Mouse (Mus musculus) liver, embryonic 14.5 days (tissue): ENCODE measurements around the gene Ltb4r2. TPM values are rescaled to one million over a fixed set of nuclear protein-coding genes. Genes with fewer than 3 reads are reported as not detected.
A peak's percentile ranks its signal among the peaks of the same experiment; 100 is the strongest.

ENCODE experiments used
- ATAC-seq: fragments of 200-750 bp; cut with Nextera tagmentation; 2 replicates; pipeline ENCODE4 v1.8.0; 2017; ENCODE audit warnings: moderate number of reproducible peaks, mild to moderate bottlenecking, moderate library complexity; ENCODE audit not compliant: insufficient read depth
- DNase-seq, 3 experiments: peaks; one replicate each; pipeline ENCODE4 v3.0.0-alpha.2; 2012 to 2013; ENCODE audit warnings: low read depth in 3 of 3, low spot score in 3 of 3
- H3K27ac ChIP-seq: fragments of 300-500 bp; sonication (generic); 2 replicates; pipeline ENCODE4 v1.5.1; 2014; ENCODE audit warnings: moderate library complexity, mild to moderate bottlenecking, control low read depth, inconsistent platforms
- H3K27me3 ChIP-seq: fragments of 300-500 bp; sonication (generic); 2 replicates; pipeline ENCODE4 v1.6.1; 2014; ENCODE audit warnings: mild to moderate bottlenecking, low read length, moderate library complexity; ENCODE audit not compliant: control insufficient read depth, insufficient read depth
- H3K36me3 ChIP-seq: fragments of 300-500 bp; sonication (generic); replicated peaks from 2 replicates; pipeline ENCODE4 v1.6.1; 2014; ENCODE audit warnings: low read depth; ENCODE audit not compliant: control insufficient read depth, insufficient read depth
- H3K4me1 ChIP-seq, 2 experiments: fragments of 200-500 bp in 1 of 2; fragments of 300-500 bp in 1 of 2; sonication (generic) in 1 of 2; replicated peaks; 2 replicates each; pipeline ENCODE4 v1.6.1; 2012 to 2014; ENCODE audit warnings: antibody characterized with exemption in 1 of 2, inconsistent platforms in 1 of 2, low read length in 1 of 2; ENCODE audit not compliant: control insufficient read depth in 2 of 2, insufficient read depth in 2 of 2
- H3K4me2 ChIP-seq: fragments of 300-500 bp; sonication (generic); 2 replicates; pipeline ENCODE4 v1.6.1; 2014; ENCODE audit warnings: low read depth, mild to moderate bottlenecking, control low read depth, moderate library complexity
- H3K4me3 ChIP-seq, 2 experiments: fragments of 200-500 bp in 1 of 2; fragments of 300-500 bp in 1 of 2; sonication (generic) in 1 of 2; 2 replicates each; pipeline ENCODE4 v1.5.1; 2012 to 2014; ENCODE audit warnings: low read depth in 2 of 2, low read length in 2 of 2, mild to moderate bottlenecking in 2 of 2, control low read depth in 1 of 2, inconsistent platforms in 1 of 2, moderate library complexity in 1 of 2; ENCODE audit not compliant: insufficient read depth in 1 of 2
- H3K9ac ChIP-seq: fragments of 300-500 bp; sonication (generic); replicated peaks from 2 replicates; pipeline ENCODE4 v1.6.1; 2014; ENCODE audit warnings: mild to moderate bottlenecking, control low read depth, moderate library complexity
- H3K9me3 ChIP-seq: fragments of 300-500 bp; sonication (generic); 2 replicates; pipeline ENCODE4 v1.6.1; 2016; ENCODE audit warnings: low read length, mixed read lengths; ENCODE audit not compliant: control insufficient read depth
- CTCF ChIP-seq: IDR thresholded peaks from 2 replicates; pipeline ENCODE4 v1.5.1; 2016; ENCODE audit warnings: antibody characterized with exemption, low read depth, control low read depth
- EP300 ChIP-seq: IDR thresholded peaks from 2 replicates; pipeline ENCODE4 v1.6.1; 2016; ENCODE audit warnings: antibody characterized with exemption, low read depth
- WGBS: fragments of 180-500 bp; shearing (Covaris S2); extraction: QIAGEN DNeasy Blood & Tissue Kit; methylation state at CpG from one replicate; pipeline ENCODE4 v1.1.7; 2014; ENCODE audit not compliant: insufficient replicate concordance; 5-methylcytosine and 5-hydroxymethylcytosine counted together
- polyA plus RNA-seq, 2 experiments: library from polyadenylated mRNA; depleted of rRNA in 1 of 2; stranded (reverse) in 1 of 2; unstranded in 1 of 2; fragments of >200 nt; fragmentation: Nextera tagmentation in 1 of 2; extraction: Ambion mirVana in 1 of 2; gene quantifications; 2 replicates each; pipeline versions ENCODE4 v1.2.1 to v1.2.3; 2012 to 2014

The Ltb4r2 gene
- polyA plus RNA-seq (2012; rRNA removed) (0.65 and 0.67 TPM in 2 replicates), polyA plus RNA-seq (2014; fragmentation: Nextera tagmentation; extraction: Ambion mirVana) (0.39 and 0.67 TPM in 2 replicates)

GRCm38 (mm10) chr14:55761163-55761562, at the start of gene Ltb4r2:
Gene Ltb4r2 (plus strand): TSS chr14:55761428.
- H3K27me3 ChIP-seq: peaks cover 28% of the 10 kb centered on the region
- H3K9me3 ChIP-seq: no peaks in the 10 kb centered on the region
- ATAC-seq: no peak
- peaks cover 2 to 7% of the 10 kb centered on the region in 2 experiments; a peak in 3 of 4 replicates for H3K4me1 ChIP-seq
- peak within 1 kb of the TSS; percentile 42 for H3K9ac ChIP-seq
- no peak within 1 kb of the TSS for H3K27ac ChIP-seq
- peak within 1 kb of the TSS; percentile 29 to 48 for H3K4me3 ChIP-seq
- 0 out of 2 replicates have a peak, but pooled peaks cover 2% of the 10 kb centered on the region for H3K36me3 ChIP-seq
- WGBS: 83% methylated on average over 6 of the region's 6 CpGs
- no peak for TF ChIP-seq CTCF
- TF ChIP-seq EP300: no peak
- peak within 1 kb of the TSS; percentile 74 for H3K4me2 ChIP-seq
- no peak for DNase-seq

DNA sequence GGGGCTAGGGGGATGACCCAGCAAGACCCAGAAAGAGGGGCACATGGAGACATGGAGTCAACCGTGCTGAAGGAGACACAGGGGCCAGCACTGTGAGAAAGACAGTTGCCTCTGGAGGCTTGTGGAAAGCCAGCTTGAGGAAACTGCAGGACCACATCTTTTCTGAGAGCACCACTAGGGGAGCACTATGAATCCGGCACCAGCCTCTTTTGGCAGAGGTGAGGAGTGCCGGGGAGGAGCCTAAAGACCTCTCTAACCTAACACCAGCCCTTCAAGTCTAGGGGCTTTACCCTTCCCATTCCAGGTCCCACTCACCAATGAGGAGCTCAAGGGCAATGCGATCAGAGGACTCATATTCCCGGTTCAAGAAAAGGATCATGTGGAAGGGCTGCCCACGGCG, 49.4 kb upstream of the Ltb4r2 start:
- H3K36me3 ChIP-seq: no peaks in the 10 kb centered on the region
- no peaks in the 10 kb centered on the region for H3K9me3 ChIP-seq
- H3K4me3 ChIP-seq: no peak overlapping the region
- ATAC-seq (no peak), DNase-seq (no peak)
- H3K27ac ChIP-seq: no peak overlapping the region
- H3K9ac ChIP-seq: no peak overlapping the region
- no peaks in the 10 kb centered on the region for H3K27me3 ChIP-seq
- WGBS: 68% methylated on average over 7 of the region's 7 CpGs
- H3K4me1 ChIP-seq: peaks cover 0 to 14% of the 10 kb centered on the region in 2 experiments; a peak in 2 of 4 replicates
- H3K4me2 ChIP-seq: no peak overlapping the region
- TF ChIP-seq CTCF (peak; percentile 21), EP300 (no peak)

- Histone ChIP-seq H3K9me3 (no peaks in the 10 kb centered on the region), H3K9ac (no peak overlapping the region; the same call in 1 of the 2 replicates), H3K4me3 (peak overlapping the region; percentile 4 to 45; a peak in 3 of 4 replicates), H3K4me2 (peak overlapping the region; percentile 58), H3K36me3 (no peaks in the 10 kb centered on the region), H3K27ac (no peak overlapping the region), H3K4me1 (0 out of 4 replicates have a peak, but pooled peaks cover 0 to 4% of the 10 kb centered on the region in 2 experiments), H3K27me3 (no peaks in the 10 kb centered on the region)
- ATAC-seq (peak; percentile 34), DNase-seq (no peak)
- TF ChIP-seq EP300: no peak
- no peak for TF ChIP-seq CTCF
- 14% methylated on average over 25 of the region's 25 CpGs for WGBS
Measured at GRCm38 (mm10) chr14:55713007-55713728, 48.1 kb upstream of the Ltb4r2 start.

DNA sequence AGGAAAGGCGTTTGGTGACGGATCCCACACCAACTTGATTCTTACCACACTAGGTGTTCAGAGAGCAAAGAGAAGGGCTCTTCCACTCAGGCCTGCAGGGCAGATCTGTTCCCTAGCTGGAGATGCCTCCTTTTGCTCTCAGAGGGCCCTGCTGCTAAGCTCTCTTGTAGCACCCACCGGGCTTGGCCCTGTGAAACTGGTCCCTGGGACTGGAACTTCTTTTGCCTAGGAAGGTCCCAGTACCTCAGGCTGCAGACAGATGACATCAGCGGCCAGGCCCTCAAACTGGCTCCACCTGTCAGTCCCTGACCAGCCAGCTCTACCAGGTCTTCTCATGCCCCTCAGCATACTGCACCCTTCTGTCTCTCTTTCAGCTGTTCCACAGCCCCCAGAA, 47.5 kb upstream of the Ltb4r2 start, which contains the start of gene Tgm1:
Gene Tgm1, minus strand, starts transcription at position 198 of the 394 bp plus-strand sequence.
- H3K9me3 ChIP-seq: no peaks in the 10 kb centered on the region
- no peaks in the 10 kb centered on the region for H3K36me3 ChIP-seq
- no peak for DNase-seq
- no peaks in the 10 kb centered on the region for H3K27me3 ChIP-seq
- H3K4me1 ChIP-seq: 0 out of 4 replicates have a peak, but pooled peaks cover 0 to 4% of the 10 kb centered on the region in 2 experiments
- H3K4me3 ChIP-seq: peak within 1 kb of the TSS; percentile 4 to 45; a peak in 3 of 4 replicates
- no peak within 1 kb of the TSS; the same call in 1 of the 2 replicates for H3K9ac ChIP-seq
- no peak within 1 kb of the TSS for H3K27ac ChIP-seq
- 23% methylated on average over 4 of the region's 4 CpGs for WGBS
- no peak for ATAC-seq
- TF ChIP-seq CTCF (no peak), EP300 (no peak)
- peak within 1 kb of the TSS; percentile 58 for H3K4me2 ChIP-seq

- Histone ChIP-seq H3K27ac (no peak overlapping the region), H3K4me3 (no peak overlapping the region), H3K4me2 (no peak overlapping the region), H3K27me3 (no peaks in the 10 kb centered on the region), H3K36me3 (no peaks in the 10 kb centered on the region), H3K4me1 (0 out of 4 replicates have a peak, but pooled peaks cover 0 to 4% of the 10 kb centered on the region in 2 experiments), H3K9me3 (no peaks in the 10 kb centered on the region), H3K9ac (no peak overlapping the region)
- no peak for TF ChIP-seq EP300
- no peak for TF ChIP-seq CTCF
- ATAC-seq: no peak
- no peak for DNase-seq
- WGBS: 34% methylated on average over 6 of the region's 6 CpGs
Measured at GRCm38 (mm10) chr14:55714893-55715292, 46.3 kb upstream of the Ltb4r2 start.
